Mouse (Mus musculus): ENCODE results near the gene Ndufaf1. TPM values are rescaled to one million over a fixed set of nuclear protein-coding genes. Genes with fewer than 3 reads are reported as not detected.
"Not testable (repeated sequence)": the region's sequence is repeated elsewhere in the genome, so short reads cannot be mapped to it uniquely, and the experiment has no call there.

Ndufaf1 gene
- polyA plus RNA-seq, 1 experiment from 2014 or later, result 54.5 TPM

DNA sequence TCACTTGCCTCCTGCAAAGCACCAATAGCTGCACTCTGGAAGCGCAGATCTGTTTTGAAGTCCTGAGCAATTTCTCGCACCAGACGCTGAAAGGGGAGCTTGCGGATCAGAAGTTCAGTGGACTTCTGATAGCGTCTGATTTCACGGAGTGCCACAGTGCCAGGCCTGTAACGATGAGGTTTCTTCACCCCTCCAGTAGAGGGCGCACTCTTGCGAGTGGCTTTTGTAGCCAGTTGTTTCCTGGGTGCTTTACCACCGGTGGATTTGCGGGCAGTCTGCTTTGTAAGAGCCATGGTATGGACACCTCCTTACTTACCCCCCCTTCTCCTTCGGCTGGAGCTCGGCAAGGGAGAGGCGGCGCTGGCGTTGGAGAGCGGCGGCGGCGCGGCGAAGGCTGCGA lies 3.1 kb upstream of the Ndufaf1 start:
- H3K9me3 ChIP-seq (ENCODE audit: control insufficient read depth, low read length); H3K4me3 ChIP-seq (ENCODE audit: control insufficient read depth in 1 of 2, insufficient read depth in 1 of 2, low read depth in 1 of 2, low read length in 2 of 2); H3K27me3 ChIP-seq (ENCODE audit: control insufficient read depth, insufficient read depth, low read length); ATAC-seq (ENCODE audit: insufficient number of reproducible peaks, insufficient read depth, low FRiP score, low read depth); H3K9ac ChIP-seq (ENCODE audit: low read length); H3K36me3 ChIP-seq (ENCODE audit: control insufficient read depth, insufficient read depth, low read length); H3K27ac ChIP-seq (replicated peaks in 1 of 2; ENCODE audit: control insufficient read depth in 1 of 2, insufficient read depth in 1 of 2, low read depth in 2 of 2, low read length in 2 of 2); H3K4me2 ChIP-seq (ENCODE audit: low read length): not testable (repeated sequence)
- peaks cover 5 to 12% of the 10 kb centered on the region in 2 experiments for H3K4me1 ChIP-seq (ENCODE audit: control insufficient read depth in 2 of 2, insufficient read depth in 2 of 2, low read length in 2 of 2)
- 65% methylated on average over 19 of the region's 23 CpGs for WGBS

DNA sequence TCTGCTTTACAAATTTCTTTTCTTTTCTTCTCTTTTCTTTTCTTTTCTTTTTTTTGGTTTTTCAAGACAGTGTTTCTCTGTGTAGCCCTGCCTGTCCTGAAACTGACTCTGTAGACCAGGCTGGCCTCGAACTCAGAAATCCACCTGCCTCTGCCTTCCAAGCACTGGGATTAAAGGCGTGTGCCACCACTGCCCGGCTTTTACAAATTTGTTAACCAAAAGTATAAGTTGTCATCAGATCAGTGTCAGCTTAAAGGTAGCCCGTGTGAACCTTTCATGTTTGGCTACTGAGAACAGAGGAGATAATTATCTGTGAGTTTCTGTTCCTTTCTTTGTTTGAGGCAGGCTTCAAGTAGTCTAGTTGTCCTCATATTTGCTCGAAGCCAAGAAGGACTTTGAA lies 18.4 kb downstream of the Ndufaf1 start:
- no peaks in the 10 kb centered on the region for H3K27me3 ChIP-seq (ENCODE audit: control insufficient read depth, insufficient read depth, low read length)
- H3K36me3 ChIP-seq (ENCODE audit: control insufficient read depth, insufficient read depth, low read length), result peaks cover 97% of the 10 kb centered on the region
- no peak overlapping the region for H3K27ac ChIP-seq (replicated peaks in 1 of 2; ENCODE audit: control insufficient read depth in 1 of 2, insufficient read depth in 1 of 2, low read depth in 2 of 2, low read length in 2 of 2)
- no peak overlapping the region for H3K9ac ChIP-seq (ENCODE audit: low read length)
- H3K4me3 ChIP-seq (ENCODE audit: control insufficient read depth in 1 of 2, insufficient read depth in 1 of 2, low read depth in 1 of 2, low read length in 2 of 2), result no peak overlapping the region
- ATAC-seq (ENCODE audit: insufficient number of reproducible peaks, insufficient read depth, low FRiP score, low read depth), result no peak
- no peaks in the 10 kb centered on the region for H3K4me1 ChIP-seq (ENCODE audit: control insufficient read depth in 2 of 2, insufficient read depth in 2 of 2, low read length in 2 of 2)
- no peaks in the 10 kb centered on the region for H3K9me3 ChIP-seq (ENCODE audit: control insufficient read depth, low read length)
- 94% methylated on average over 5 of the region's 5 CpGs for WGBS
- H3K4me2 ChIP-seq (ENCODE audit: low read length), result no peak overlapping the region

DNA sequence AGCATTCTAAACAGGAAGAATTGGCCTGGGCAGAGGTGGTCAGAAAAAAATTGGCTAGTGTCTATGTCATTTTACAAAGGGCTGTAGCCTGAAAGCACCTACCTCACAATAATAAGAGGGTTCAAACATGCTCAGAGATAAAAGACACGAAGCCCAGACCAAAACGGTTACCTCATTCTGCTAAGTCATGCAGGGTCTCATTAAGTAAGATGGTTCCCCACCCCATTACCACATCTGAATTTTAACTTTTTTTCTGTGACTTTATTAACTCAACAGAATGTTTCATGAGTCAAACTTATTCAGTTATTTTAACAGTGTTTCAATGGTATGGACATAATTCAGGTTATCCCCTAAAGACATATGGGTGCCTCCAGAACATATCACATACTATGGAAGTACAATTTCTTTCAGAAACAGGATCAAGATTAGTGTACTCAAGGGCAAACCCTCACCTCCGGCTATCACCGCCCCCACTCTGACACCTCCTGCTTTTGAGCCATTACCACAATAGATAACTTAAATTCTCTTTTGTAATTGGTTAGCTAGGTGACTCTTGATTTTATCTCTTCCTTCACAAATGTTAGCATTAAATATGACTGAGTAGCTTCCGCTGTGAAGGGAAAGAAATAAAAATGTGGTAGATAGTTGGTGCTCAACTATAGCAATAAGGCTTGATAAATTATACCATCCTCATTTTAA lies 21.3 kb downstream of the Ndufaf1 start:
- Histone ChIP-seq H3K4me3 (ENCODE audit: control insufficient read depth in 1 of 2, insufficient read depth in 1 of 2, low read depth in 1 of 2, low read length in 2 of 2) (no peak overlapping the region), H3K36me3 (ENCODE audit: control insufficient read depth, insufficient read depth, low read length) (peaks cover 96% of the 10 kb centered on the region), H3K9ac (ENCODE audit: low read length) (no peak overlapping the region), H3K27me3 (ENCODE audit: control insufficient read depth, insufficient read depth, low read length) (no peaks in the 10 kb centered on the region), H3K4me2 (ENCODE audit: low read length) (no peak overlapping the region), H3K4me1 (ENCODE audit: control insufficient read depth in 2 of 2, insufficient read depth in 2 of 2, low read length in 2 of 2) (no peaks in the 10 kb centered on the region), H3K27ac (replicated peaks in 1 of 2; ENCODE audit: control insufficient read depth in 1 of 2, insufficient read depth in 1 of 2, low read depth in 2 of 2, low read length in 2 of 2) (no peak overlapping the region), H3K9me3 (ENCODE audit: control insufficient read depth, low read length) (no peaks in the 10 kb centered on the region)
- WGBS, result 94% methylated on average over 5 of the region's 5 CpGs
- no peak for ATAC-seq (ENCODE audit: insufficient number of reproducible peaks, insufficient read depth, low FRiP score, low read depth)

DNA sequence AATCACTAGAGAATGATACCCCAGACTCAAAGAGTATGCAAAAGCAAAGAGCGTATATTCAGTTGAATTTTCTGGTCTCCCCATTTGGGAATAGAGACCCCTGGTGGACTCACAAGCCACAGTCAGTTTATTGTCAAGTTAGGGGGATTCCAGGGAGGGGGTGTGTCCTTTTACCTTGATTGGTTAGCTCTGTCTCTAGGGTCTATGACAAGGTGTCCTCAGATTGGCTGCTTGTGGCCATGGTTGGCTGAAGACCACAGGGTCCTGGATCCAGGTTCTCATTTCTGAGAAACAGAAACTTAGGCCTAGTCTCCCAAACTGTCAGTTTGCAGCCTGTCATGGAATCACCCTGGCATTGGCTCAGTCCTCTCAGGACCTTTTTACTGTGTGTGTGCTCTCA lies 25.8 kb downstream of the Ndufaf1 start:
- H3K4me2 ChIP-seq (ENCODE audit: low read length), result no peak overlapping the region
- no peak overlapping the region for H3K4me3 ChIP-seq (ENCODE audit: control insufficient read depth in 1 of 2, insufficient read depth in 1 of 2, low read depth in 1 of 2, low read length in 2 of 2)
- no peak overlapping the region for H3K9ac ChIP-seq (ENCODE audit: low read length)
- H3K27ac ChIP-seq (replicated peaks in 1 of 2; ENCODE audit: control insufficient read depth in 1 of 2, insufficient read depth in 1 of 2, low read depth in 2 of 2, low read length in 2 of 2), result no peak overlapping the region
- H3K4me1 ChIP-seq (ENCODE audit: control insufficient read depth in 2 of 2, insufficient read depth in 2 of 2, low read length in 2 of 2), result no peaks in the 10 kb centered on the region
- no peaks in the 10 kb centered on the region for H3K9me3 ChIP-seq (ENCODE audit: control insufficient read depth, low read length)
- H3K27me3 ChIP-seq (ENCODE audit: control insufficient read depth, insufficient read depth, low read length), result no peaks in the 10 kb centered on the region
- 91% methylated on average over 1 of the region's 1 CpGs for WGBS
- no peak for ATAC-seq (ENCODE audit: insufficient number of reproducible peaks, insufficient read depth, low FRiP score, low read depth)
- peaks cover 98% of the 10 kb centered on the region for H3K36me3 ChIP-seq (ENCODE audit: control insufficient read depth, insufficient read depth, low read length)

DNA sequence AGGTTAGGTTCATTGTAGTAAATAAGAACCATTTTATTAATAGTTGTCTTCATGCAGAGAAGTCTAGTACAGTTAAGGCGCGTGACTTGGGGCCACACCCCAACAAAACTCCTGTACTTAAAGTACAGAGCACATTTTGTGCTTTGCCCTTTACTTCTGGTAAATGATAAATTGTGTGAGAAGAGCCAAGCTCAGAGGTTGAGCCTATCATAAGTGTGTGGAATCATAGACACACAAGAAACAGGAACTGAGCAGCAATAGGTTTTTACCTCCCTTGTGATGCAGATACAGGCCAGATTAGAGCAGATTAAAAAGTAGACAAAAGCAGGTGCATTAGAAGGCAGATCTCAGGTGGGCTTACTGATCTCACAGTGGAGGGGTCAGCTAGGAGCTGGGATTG lies 41.3 kb downstream of the Ndufaf1 start:
- 95% methylated on average over 2 of the region's 2 CpGs for WGBS

DNA sequence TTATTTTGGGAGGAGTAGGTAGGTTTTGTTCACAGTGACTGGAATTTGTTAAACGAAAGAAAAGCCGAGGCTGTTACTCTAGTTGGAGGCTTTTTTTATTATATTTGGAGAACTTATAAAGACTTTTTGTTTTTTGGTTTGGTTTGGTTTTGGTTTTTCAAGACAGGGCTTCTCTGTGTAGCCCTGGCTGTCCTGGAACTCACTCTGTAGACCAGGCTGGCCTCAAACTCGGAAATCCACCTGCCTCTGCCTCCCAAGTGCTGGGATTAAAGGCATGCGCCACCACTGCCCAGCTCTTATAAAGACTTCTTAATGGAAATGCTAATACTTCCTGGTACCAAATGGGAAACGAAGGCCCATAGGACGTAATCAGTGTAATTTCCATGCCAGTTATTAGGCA lies 43.6 kb downstream of the Ndufaf1 start:
- not testable (repeated sequence) for H3K27me3 ChIP-seq (ENCODE audit: control insufficient read depth, insufficient read depth, low read length); ATAC-seq (ENCODE audit: insufficient number of reproducible peaks, insufficient read depth, low FRiP score, low read depth); H3K9me3 ChIP-seq (ENCODE audit: control insufficient read depth, low read length)
- Histone ChIP-seq H3K4me2 (ENCODE audit: low read length) (peak overlapping the region; percentile 76), H3K4me1 (ENCODE audit: control insufficient read depth in 2 of 2, insufficient read depth in 2 of 2, low read length in 2 of 2) (peaks cover 2 to 24% of the 10 kb centered on the region in 2 experiments; a peak in 3 of 4 replicates), H3K27ac (replicated peaks in 1 of 2; ENCODE audit: control insufficient read depth in 1 of 2, insufficient read depth in 1 of 2, low read depth in 2 of 2, low read length in 2 of 2) (peak overlapping the region in 1 of 2 experiments; percentile 45; a peak in 1 of 4 replicates), H3K4me3 (ENCODE audit: control insufficient read depth in 1 of 2, insufficient read depth in 1 of 2, low read depth in 1 of 2, low read length in 2 of 2) (peak overlapping the region; percentile 82 to 89), H3K36me3 (ENCODE audit: control insufficient read depth, insufficient read depth, low read length) (peaks cover 11% of the 10 kb centered on the region), H3K9ac (ENCODE audit: low read length) (peak overlapping the region; percentile 73)
- WGBS, result 8% methylated on average over 6 of the region's 6 CpGs

More for the DNA sequence above, 41.3 kb downstream of the Ndufaf1 start:
- Histone ChIP-seq H3K4me2 (ENCODE audit: low read length) (peak overlapping the region; percentile 11), H3K36me3 (ENCODE audit: control insufficient read depth, insufficient read depth, low read length) (peaks cover 33% of the 10 kb centered on the region), H3K9me3 (ENCODE audit: control insufficient read depth, low read length) (no peaks in the 10 kb centered on the region), H3K4me3 (ENCODE audit: control insufficient read depth in 1 of 2, insufficient read depth in 1 of 2, low read depth in 1 of 2, low read length in 2 of 2) (0 out of 4 replicates have a peak overlapping the region, but pooled peaks of 1 of the 2 experiments have one; percentile 2), H3K27ac (replicated peaks in 1 of 2; ENCODE audit: control insufficient read depth in 1 of 2, insufficient read depth in 1 of 2, low read depth in 2 of 2, low read length in 2 of 2) (no peak overlapping the region), H3K9ac (ENCODE audit: low read length) (no peak overlapping the region), H3K27me3 (ENCODE audit: control insufficient read depth, insufficient read depth, low read length) (no peaks in the 10 kb centered on the region), H3K4me1 (ENCODE audit: control insufficient read depth in 2 of 2, insufficient read depth in 2 of 2, low read length in 2 of 2) (peaks cover 2 to 24% of the 10 kb centered on the region in 2 experiments; a peak in 3 of 4 replicates)
- ATAC-seq (ENCODE audit: insufficient number of reproducible peaks, insufficient read depth, low FRiP score, low read depth), result no peak

DNA sequence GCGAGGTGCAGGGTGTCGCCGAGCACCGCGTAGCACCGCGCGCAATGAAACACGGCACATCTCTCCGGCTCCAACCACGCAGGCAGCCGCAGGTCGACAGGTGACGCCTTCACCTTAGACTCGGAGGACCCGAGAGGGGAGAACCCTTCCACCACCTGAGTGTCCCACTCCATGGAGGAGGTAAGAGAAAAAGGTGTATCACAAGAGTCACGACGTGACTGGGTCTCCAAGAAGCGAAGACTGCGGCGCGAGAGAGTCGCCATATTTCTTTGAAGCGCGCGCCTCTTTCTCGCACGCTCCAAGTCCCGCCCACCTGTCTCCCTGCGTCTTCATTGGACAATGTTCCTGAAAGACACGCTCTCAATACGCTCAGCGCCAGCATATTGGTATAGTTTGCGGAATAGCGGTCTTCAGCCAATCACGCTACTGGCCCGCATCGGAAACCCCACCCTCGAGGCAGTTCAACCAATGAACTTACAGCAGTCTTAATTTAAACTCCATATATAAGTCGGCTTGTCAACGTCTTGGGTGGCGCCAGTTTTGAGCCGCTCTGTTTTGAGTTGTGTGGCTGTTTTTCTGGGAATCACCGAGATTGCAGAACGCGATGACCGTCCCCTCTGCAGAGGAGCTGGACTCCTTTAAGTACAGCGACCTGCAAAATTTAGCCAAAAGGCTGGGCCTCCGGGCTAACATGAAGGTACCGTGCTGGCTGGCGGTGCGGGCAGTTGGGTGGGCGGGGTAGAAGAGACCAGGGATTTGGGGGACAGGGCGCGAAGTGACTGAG lies 44.2 kb downstream of the Ndufaf1 start, which contains the start of the genes Nusap1 and Oip5:
TSS of gene Nusap1 (plus strand) at position 100 of the 784 bp plus-strand sequence.
TSS of gene Oip5 (minus strand) at position 271 of the 784 bp plus-strand sequence.
- WGBS, result under 1% methylated on average over 55 of the region's 55 CpGs
- ATAC-seq (ENCODE audit: insufficient number of reproducible peaks, insufficient read depth, low FRiP score, low read depth), result peak; percentile 99
- peak within 1 kb of the TSS; percentile 79 for H3K9ac ChIP-seq (ENCODE audit: low read length)
- peak within 1 kb of the TSS; percentile 86 for H3K4me2 ChIP-seq (ENCODE audit: low read length)
- peak within 1 kb of the TSS; percentile 48 to 63; a peak in 3 of 4 replicates for H3K27ac ChIP-seq (replicated peaks in 1 of 2; ENCODE audit: control insufficient read depth in 1 of 2, insufficient read depth in 1 of 2, low read depth in 2 of 2, low read length in 2 of 2)
- peak within 1 kb of the TSS; percentile 89 for H3K4me3 ChIP-seq (ENCODE audit: control insufficient read depth in 1 of 2, insufficient read depth in 1 of 2, low read depth in 1 of 2, low read length in 2 of 2)
- no peaks in the 10 kb centered on the region for H3K9me3 ChIP-seq (ENCODE audit: control insufficient read depth, low read length)
- H3K36me3 ChIP-seq (ENCODE audit: control insufficient read depth, insufficient read depth, low read length), result peaks cover 9% of the 10 kb centered on the region
- peaks cover 2 to 24% of the 10 kb centered on the region in 2 experiments; a peak in 3 of 4 replicates for H3K4me1 ChIP-seq (ENCODE audit: control insufficient read depth in 2 of 2, insufficient read depth in 2 of 2, low read length in 2 of 2)
- H3K27me3 ChIP-seq (ENCODE audit: control insufficient read depth, insufficient read depth, low read length), result no peaks in the 10 kb centered on the region
